Mouse (Mus musculus) heart, embryonic 13.5 days (tissue): ENCODE results near the gene Daam2. TPM values are rescaled to one million over a fixed set of nuclear protein-coding genes. Genes with fewer than 3 reads are reported as not detected.

Experiments
- ATAC-seq: fragments of 200-750 bp; cut with Nextera tagmentation; 2 replicates; pipeline ENCODE4 v1.8.0; 2017; ENCODE audit warnings: moderate TSS enrichment; ENCODE audit not compliant: insufficient number of reproducible peaks, low FRiP score, low TSS enrichment; ENCODE audit errors: extremely low read depth
- H3K27ac ChIP-seq: fragments of 300-500 bp; sonication (generic); replicated peaks from 2 replicates; pipeline ENCODE4 v1.5.1; 2015; ENCODE audit warnings: moderate library complexity, mild to moderate bottlenecking, inconsistent platforms
- H3K27me3 ChIP-seq: fragments of 300-500 bp; sonication (generic); replicated peaks from 2 replicates; pipeline ENCODE4 v1.6.1; 2015; ENCODE audit warnings: mild to moderate bottlenecking, inconsistent platforms
- H3K36me3 ChIP-seq: fragments of 300-500 bp; sonication (generic); 2 replicates; pipeline ENCODE4 v1.6.1; 2015; ENCODE audit warnings: mild to moderate bottlenecking, inconsistent platforms
- H3K4me1 ChIP-seq: fragments of 300-500 bp; sonication (generic); 2 replicates; pipeline ENCODE4 v1.6.1; 2015; ENCODE audit warnings: inconsistent platforms
- H3K4me2 ChIP-seq: fragments of 300-500 bp; sonication (generic); 2 replicates; pipeline ENCODE4 v1.6.1; 2015; ENCODE audit warnings: inconsistent platforms, mild to moderate bottlenecking, moderate library complexity
- H3K4me3 ChIP-seq: fragments of 300-500 bp; sonication (generic); 2 replicates; pipeline ENCODE4 v1.5.1; 2015; ENCODE audit warnings: moderate library complexity, mild to moderate bottlenecking, inconsistent platforms
- H3K9ac ChIP-seq: fragments of 300-500 bp; sonication (generic); 2 replicates; pipeline ENCODE4 v1.6.1; 2015; ENCODE audit warnings: inconsistent platforms, mild to moderate bottlenecking, moderate library complexity
- H3K9me3 ChIP-seq: fragments of 300-500 bp; sonication (generic); 2 replicates; pipeline ENCODE4 v1.6.1; 2016; ENCODE audit warnings: inconsistent platforms
- whole genome bisulfite sequencing: fragments of 180-500 bp; shearing (Covaris S2); methylation state at CpG from one replicate; pipeline ENCODE4 v1.1.7; 2015; ENCODE audit warnings: mixed read lengths; 5-methylcytosine and 5-hydroxymethylcytosine counted together
- polyA plus RNA-seq: library from polyadenylated mRNA; unstranded; fragments of >200 nt; fragmentation: Nextera tagmentation; extraction: Ambion mirVana; gene quantifications from 2 replicates; pipeline ENCODE4 v1.2.1, GENCODE M21; 2015

The Daam2 gene
- polyA plus RNA-seq, 1 experiment from 2014 or later = 4.6 TPM

DNA sequence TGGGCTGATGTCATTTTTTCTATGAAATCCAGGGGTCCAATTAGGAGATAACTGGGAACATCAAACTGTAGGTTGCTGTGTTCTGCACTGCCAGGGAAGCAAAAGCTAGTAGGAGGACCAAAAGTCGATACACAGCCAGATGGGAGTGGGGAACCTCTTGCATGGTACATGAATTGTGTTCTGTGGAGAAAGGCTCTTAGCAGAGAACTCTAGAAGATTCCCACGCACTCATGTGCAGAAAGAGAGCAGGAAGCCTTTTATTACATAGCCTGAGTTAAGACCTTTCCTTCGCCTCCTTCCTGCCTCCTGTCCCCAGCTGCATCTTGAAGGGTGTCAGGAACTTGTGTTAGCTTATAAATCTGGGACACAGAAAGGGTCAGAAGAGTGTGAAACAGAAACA, 82.3 kb downstream of the Daam2 start:
- no peak overlapping the region for H3K27ac ChIP-seq
- peaks cover 17% of the 10 kb centered on the region for H3K4me1 ChIP-seq
- 87% methylated on average over 3 of the region's 3 CpGs for WGBS
- H3K4me2 ChIP-seq = no peak overlapping the region
- H3K9me3 ChIP-seq = no peaks in the 10 kb centered on the region
- H3K4me3 ChIP-seq = no peak overlapping the region
- no peak overlapping the region for H3K9ac ChIP-seq
- H3K36me3 ChIP-seq = peaks cover 64% of the 10 kb centered on the region
- no peak for ATAC-seq
- no peaks in the 10 kb centered on the region for H3K27me3 ChIP-seq

DNA sequence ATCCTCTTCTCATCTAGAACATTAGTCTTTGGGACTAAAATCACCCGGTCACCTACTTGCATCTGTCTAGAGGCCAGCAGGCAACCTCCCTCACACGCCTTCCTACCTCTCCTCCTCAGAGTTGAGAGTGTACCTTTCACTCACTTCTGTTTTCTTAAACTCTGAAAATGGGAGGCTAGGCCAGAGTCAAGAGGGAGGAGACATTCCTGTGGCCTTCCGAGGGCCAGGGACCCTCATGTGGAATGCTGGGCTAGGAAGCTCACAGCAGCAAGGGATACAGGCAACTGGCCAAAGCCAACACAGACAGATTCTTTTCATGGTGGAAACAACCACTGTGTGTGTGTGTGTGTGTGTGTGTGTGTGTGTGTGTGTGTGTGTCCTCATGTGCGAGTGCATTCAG, 86.8 kb downstream of the Daam2 start:
- Histone ChIP-seq H3K4me2 (no peak overlapping the region), H3K4me3 (no peak overlapping the region), H3K36me3 (peaks cover 44% of the 10 kb centered on the region), H3K4me1 (peaks cover 32% of the 10 kb centered on the region), H3K9ac (no peak overlapping the region), H3K9me3 (no peaks in the 10 kb centered on the region), H3K27ac (peak overlapping the region; percentile 50; the same call in 1 of the 2 replicates), H3K27me3 (no peaks in the 10 kb centered on the region)
- ATAC-seq = no peak
- 56% methylated on average over 4 of the region's 4 CpGs for WGBS

DNA sequence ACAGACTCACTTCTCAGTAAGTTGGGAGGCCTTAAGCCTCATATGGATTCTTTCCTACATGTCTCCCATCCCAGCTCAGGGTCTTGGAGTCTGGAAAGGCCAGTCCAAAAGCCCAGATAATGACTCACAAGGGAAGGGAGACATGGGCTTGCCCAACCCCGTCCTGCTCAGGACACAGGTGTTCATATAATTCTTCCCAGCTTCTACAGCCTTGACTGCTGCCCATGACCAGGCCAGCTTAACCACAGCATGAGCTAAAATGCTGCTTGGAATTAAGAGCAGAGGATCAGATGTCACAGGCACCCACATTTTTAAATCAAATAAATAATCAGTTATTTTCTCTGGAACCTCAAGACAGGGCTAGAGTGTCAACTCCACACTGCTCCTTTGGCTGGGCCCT, 89.0 kb downstream of the Daam2 start:
- Histone ChIP-seq H3K4me2 (no peak overlapping the region), H3K4me1 (peaks cover 39% of the 10 kb centered on the region), H3K9ac (no peak overlapping the region), H3K4me3 (no peak overlapping the region), H3K36me3 (peaks cover 38% of the 10 kb centered on the region), H3K27me3 (no peaks in the 10 kb centered on the region), H3K9me3 (no peaks in the 10 kb centered on the region), H3K27ac (no peak overlapping the region)
- no peak for ATAC-seq
- 67% methylated on average over 1 of the region's 1 CpGs for WGBS

DNA sequence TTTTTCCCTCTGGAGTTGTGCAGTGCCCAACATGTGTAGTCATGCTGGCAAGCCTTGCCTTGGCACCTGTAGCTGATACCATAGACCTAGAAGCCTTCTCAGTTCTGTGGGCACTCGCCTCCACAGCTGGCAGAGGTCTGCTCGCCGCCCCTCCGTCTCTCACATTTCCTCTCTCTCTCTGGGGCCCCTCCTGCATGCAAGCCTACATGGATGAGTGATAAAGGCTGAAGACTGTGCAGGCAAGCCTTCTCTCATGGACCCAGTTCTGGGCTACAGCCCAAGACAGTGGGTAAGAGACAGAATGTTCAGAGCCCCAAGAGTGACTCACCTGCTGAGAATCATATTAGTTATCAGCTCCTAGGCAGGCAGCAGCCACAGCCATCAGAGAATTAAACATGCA, 90.1 kb downstream of the Daam2 start:
- Histone ChIP-seq H3K9ac (no peak overlapping the region), H3K36me3 (peaks cover 37% of the 10 kb centered on the region), H3K4me3 (no peak overlapping the region), H3K9me3 (no peaks in the 10 kb centered on the region), H3K27me3 (no peaks in the 10 kb centered on the region), H3K4me2 (no peak overlapping the region), H3K4me1 (peaks cover 39% of the 10 kb centered on the region), H3K27ac (no peak overlapping the region)
- ATAC-seq = no peak
- WGBS = 76% methylated on average over 4 of the region's 4 CpGs

DNA sequence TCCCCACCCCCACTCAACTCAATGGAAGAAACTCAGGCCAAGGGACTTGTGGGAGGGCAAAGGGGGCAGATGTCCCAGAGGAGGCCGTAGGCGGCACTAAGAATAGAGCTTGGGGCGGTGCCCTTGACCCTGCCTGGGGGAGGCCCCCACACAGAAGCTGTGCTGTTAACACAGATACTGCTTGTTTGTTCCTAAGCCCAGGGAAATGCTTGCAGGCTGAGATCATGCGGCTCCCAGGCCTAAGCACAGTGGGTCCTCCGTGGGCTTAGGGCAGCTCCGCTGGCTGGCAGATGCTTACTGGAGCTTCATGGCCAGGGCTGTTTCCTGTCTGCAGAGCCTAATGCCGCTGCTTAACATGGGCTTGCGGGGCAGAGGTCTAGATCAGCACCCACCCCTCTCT, 91.5 kb downstream of the Daam2 start:
- Histone ChIP-seq H3K36me3 (peaks cover 38% of the 10 kb centered on the region), H3K9ac (peak overlapping the region; percentile 47; the same call in 1 of the 2 replicates), H3K9me3 (no peaks in the 10 kb centered on the region), H3K27me3 (no peaks in the 10 kb centered on the region), H3K4me1 (peaks cover 36% of the 10 kb centered on the region), H3K4me2 (peak overlapping the region; percentile 25; the same call in 1 of the 2 replicates), H3K27ac (peak overlapping the region; percentile 86), H3K4me3 (no peak overlapping the region)
- ATAC-seq = peak; percentile 61; the same call in 1 of the 2 replicates
- 15% methylated on average over 8 of the region's 8 CpGs for WGBS

DNA sequence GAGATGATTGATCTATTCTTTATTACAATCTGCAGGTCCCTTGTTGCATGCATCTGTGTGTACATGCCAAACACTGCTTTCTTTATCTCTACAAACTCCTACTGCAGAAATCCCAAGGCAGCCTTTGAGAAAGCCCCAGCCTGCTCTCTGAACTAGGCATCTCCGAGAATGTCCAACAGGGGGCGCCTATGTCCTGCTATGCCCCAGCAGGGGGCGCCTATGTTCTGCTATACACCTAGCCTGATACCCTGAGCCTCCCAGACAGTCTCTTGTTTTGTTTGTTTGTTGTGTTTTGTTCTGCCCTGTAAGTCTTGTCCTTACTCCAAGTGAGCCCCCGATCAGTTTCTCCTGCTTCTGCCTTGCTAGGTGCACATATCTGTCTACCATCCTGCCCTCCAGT, 95.9 kb downstream of the Daam2 start:
- no peaks in the 10 kb centered on the region for H3K27me3 ChIP-seq

DNA sequence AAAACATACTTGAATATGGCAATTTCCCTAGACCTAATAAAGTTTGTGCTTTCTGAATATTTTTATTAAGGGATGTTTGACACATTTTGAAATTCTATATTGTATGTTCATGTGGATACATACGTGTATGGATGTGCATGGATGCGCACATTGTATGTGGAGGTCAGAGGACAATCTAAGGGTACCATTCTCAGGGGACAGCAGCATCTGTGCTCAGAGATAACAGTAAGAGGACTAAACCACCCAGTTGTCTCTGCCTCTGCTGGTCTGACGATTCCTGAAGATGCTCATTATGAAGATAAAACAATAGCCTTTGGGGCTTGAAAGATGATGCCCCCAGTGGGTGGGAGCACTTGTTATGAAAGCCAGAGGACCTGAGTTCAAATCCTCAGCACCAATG, 99.3 kb downstream of the Daam2 start:
- WGBS = 78% methylated on average over 3 of the region's 3 CpGs
- no peak for ATAC-seq

More for the DNA sequence above, 95.9 kb downstream of the Daam2 start:
- no peak overlapping the region for H3K4me3 ChIP-seq
- ATAC-seq = no peak
- no peaks in the 10 kb centered on the region for H3K9me3 ChIP-seq
- H3K27ac ChIP-seq = no peak overlapping the region
- WGBS = 30% methylated on average over 4 of the region's 4 CpGs
- H3K36me3 ChIP-seq = peaks cover 58% of the 10 kb centered on the region
- H3K9ac ChIP-seq = no peak overlapping the region
- H3K4me1 ChIP-seq = peaks cover 16% of the 10 kb centered on the region
- H3K4me2 ChIP-seq = no peak overlapping the region

DNA sequence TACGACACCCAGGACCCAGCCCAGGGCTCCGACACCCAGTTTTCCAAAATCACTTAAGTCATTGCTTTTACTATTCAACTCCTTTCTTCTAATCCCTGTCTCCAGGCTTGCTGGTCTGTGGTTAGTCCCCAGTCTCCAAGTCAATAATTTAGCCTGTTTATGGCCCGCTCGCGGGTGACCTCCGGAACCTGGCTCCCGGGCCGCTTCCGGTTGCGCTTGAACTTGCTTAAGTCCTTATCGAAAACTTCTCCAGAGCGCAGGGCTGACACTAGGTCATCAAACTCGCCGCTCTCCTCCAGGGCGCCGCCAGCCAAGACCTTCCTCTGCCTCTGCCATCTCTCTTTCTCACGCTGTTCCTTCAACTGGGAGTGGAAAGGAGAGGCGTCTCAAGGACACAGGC, 105.8 kb downstream of the Daam2 start:
- no peak overlapping the region for H3K9ac ChIP-seq
- H3K4me1 ChIP-seq = no peaks in the 10 kb centered on the region
- peaks cover 89% of the 10 kb centered on the region for H3K36me3 ChIP-seq
- no peak overlapping the region for H3K4me2 ChIP-seq
- no peak for ATAC-seq
- no peaks in the 10 kb centered on the region for H3K9me3 ChIP-seq
- H3K4me3 ChIP-seq = no peak overlapping the region
- no peaks in the 10 kb centered on the region for H3K27me3 ChIP-seq
- WGBS = 87% methylated on average over 18 of the region's 18 CpGs
- H3K27ac ChIP-seq = no peak overlapping the region

More for the DNA sequence above, 99.3 kb downstream of the Daam2 start:
- Histone ChIP-seq H3K27ac (no peak overlapping the region), H3K27me3 (no peaks in the 10 kb centered on the region), H3K9me3 (no peaks in the 10 kb centered on the region), H3K4me3 (no peak overlapping the region), H3K36me3 (peaks cover 70% of the 10 kb centered on the region), H3K4me2 (no peak overlapping the region), H3K9ac (no peak overlapping the region), H3K4me1 (no peaks in the 10 kb centered on the region)

DNA sequence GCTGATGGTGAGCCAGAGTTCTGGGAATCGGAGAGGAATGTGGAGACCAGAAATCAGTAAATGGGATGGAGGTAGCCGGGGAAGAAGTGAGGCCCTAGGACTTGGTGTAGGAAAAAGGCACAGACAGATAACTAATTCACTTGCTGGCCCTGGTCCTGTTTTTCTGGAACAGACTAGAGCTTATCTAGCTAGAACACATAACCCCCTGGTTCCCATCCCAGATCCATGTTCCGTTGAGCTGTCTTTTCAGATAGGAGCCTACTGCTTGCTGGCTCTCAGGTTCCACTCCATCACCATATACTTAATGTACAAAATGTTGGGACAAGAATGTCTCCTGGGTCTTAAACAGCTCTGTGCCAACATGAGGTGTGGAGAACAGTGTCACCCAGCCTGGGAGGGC, 106.3 kb downstream of the Daam2 start:
- no peak overlapping the region for H3K4me2 ChIP-seq
- no peak overlapping the region for H3K4me3 ChIP-seq
- 58% methylated on average over 3 of the region's 3 CpGs for WGBS
- ATAC-seq = no peak
- no peaks in the 10 kb centered on the region for H3K9me3 ChIP-seq
- H3K27ac ChIP-seq = no peak overlapping the region
- no peaks in the 10 kb centered on the region for H3K4me1 ChIP-seq
- H3K36me3 ChIP-seq = peaks cover 88% of the 10 kb centered on the region
- H3K9ac ChIP-seq = no peak overlapping the region
- no peaks in the 10 kb centered on the region for H3K27me3 ChIP-seq

DNA sequence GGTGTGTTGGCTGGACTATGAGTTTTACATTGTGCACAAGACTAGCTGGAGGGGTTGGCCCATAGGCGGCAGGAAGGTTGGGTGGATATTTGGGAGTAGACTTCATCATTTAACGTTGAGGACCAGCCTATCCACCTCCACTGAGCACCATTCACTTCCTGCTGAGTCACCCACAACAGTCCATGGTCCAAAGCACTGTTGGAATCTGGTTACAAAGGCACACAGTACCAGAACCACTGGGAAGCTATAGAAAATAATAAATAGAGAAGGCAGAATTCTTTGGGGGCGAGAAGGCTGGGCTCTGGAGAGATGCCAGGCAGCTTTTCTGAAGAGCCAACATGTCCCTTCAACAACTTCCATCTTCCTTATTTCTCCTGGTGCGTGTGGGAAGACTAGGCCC, 107.8 kb downstream of the Daam2 start:
- ATAC-seq = no peak
- H3K4me3 ChIP-seq = no peak overlapping the region
- no peaks in the 10 kb centered on the region for H3K4me1 ChIP-seq
- no peak overlapping the region for H3K4me2 ChIP-seq
- no peaks in the 10 kb centered on the region for H3K9me3 ChIP-seq
- no peaks in the 10 kb centered on the region for H3K27me3 ChIP-seq
- H3K36me3 ChIP-seq = peaks cover 79% of the 10 kb centered on the region
- no peak overlapping the region for H3K9ac ChIP-seq
- H3K27ac ChIP-seq = no peak overlapping the region
- 81% methylated on average over 4 of the region's 4 CpGs for WGBS

DNA sequence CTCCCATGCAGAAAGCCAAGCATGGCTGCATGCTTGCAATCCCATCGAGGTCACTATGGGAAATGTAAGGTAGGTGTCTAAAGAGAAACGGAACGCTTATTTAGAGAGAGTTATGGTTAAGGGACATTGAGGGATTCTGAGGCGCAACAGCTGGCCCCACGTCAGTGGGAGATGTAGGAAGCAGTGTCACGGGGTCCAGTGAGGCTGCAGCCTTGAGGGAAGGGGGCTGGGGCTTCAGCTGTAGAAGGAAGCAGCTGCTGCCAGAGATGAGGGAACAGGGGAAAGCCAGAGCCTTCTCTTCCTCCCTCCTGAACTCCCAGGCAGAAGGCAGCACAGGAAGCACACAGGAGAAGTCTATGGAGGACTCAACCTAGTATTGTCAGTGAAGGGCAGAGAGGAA, 113.2 kb downstream of the Daam2 start:
- ATAC-seq = no peak
- Histone ChIP-seq H3K4me3 (no peak overlapping the region), H3K27ac (no peak overlapping the region), H3K9me3 (no peaks in the 10 kb centered on the region), H3K4me2 (no peak overlapping the region), H3K4me1 (peaks cover 10% of the 10 kb centered on the region), H3K36me3 (peaks cover 50% of the 10 kb centered on the region), H3K9ac (no peak overlapping the region), H3K27me3 (no peaks in the 10 kb centered on the region)
- WGBS = 58% methylated on average over 6 of the region's 6 CpGs

DNA sequence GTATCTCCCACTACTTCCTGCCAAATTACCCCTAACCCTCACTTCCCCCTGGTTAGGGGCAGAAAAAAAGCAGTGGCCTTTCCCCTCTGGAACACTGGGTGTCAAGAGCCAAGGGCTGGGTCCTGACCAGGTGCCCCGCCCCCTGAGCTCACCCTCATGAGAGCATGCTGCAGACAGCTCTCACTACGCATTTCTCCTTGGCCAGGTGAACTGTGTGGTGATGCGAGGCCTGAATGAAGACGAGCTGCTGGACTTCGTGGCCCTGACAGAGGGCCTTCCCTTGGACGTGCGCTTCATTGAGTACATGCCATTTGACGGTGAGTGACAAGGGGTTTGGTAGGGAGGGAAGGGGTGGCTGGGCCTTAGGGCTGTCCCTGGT, 114.9 kb downstream of the Daam2 start:
- peaks cover 33% of the 10 kb centered on the region for H3K36me3 ChIP-seq
- no peak overlapping the region for H3K4me3 ChIP-seq
- peak overlapping the region; percentile 22; the same call in 1 of the 2 replicates for H3K4me2 ChIP-seq
- H3K9me3 ChIP-seq = no peaks in the 10 kb centered on the region
- 74% methylated on average over 8 of the region's 8 CpGs for WGBS
- ATAC-seq = no peak
- H3K27ac ChIP-seq = peak overlapping the region; percentile 29; the same call in 1 of the 2 replicates
- no peaks in the 10 kb centered on the region for H3K27me3 ChIP-seq
- peaks cover 10% of the 10 kb centered on the region for H3K4me1 ChIP-seq
- H3K9ac ChIP-seq = no peak overlapping the region
